Mouse (Mus musculus): ENCODE measurements around the gene Hoxb8. TPM values are rescaled to one million over a fixed set of nuclear protein-coding genes. Genes with fewer than 3 reads are reported as not detected.
A peak's percentile ranks its signal among the peaks of the same experiment; 100 is the strongest.

Hoxb8 gene
- polyA plus RNA-seq, 1 experiment from 2014 or later = 0.63 TPM

DNA sequence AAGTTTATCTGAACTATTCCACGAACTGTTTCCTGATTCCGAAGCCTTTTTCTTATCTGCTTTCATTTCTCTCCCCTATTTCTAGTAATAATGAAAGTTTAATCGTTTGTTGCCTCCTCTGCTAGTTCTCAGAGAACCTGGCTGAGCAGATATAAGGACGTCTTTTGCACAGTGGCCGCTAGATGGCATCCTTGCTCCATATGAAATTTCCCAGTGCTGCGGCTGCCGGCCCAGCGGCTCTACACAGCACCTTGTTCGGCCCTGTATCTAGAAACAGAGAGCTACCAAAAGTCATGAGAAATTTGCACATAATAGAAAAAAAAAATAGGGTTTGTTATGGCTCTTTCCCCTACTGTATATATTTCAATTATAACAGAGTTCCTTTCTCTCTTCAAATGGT lies 2.9 kb upstream of the Hoxb8 start:
- Histone ChIP-seq H3K27ac (replicated peaks; ENCODE audit: low read depth, low read length) (no peak overlapping the region), H3K4me2 (ENCODE audit: low read depth, low read length) (no peak overlapping the region), H3K36me3 (replicated peaks; ENCODE audit: control insufficient read depth, insufficient read depth, low read depth, low read length) (no peaks in the 10 kb centered on the region; the same call in 1 of the 2 replicates), H3K9me3 (replicated peaks; ENCODE audit: control insufficient read depth, low read length) (no peaks in the 10 kb centered on the region), H3K4me1 (ENCODE audit: control insufficient read depth, insufficient read depth, low read length) (no peaks in the 10 kb centered on the region), H3K4me3 (ENCODE audit: low read depth, low read length) (no peak overlapping the region), H3K9ac (replicated peaks; ENCODE audit: low read length) (no peak overlapping the region), H3K27me3 (ENCODE audit: control insufficient read depth, insufficient read depth, low read length) (peaks cover 93% of the 10 kb centered on the region)
- under 1% methylated on average over 9 of the region's 9 CpGs for WGBS
- ATAC-seq (replicated peaks; ENCODE audit: insufficient number of reproducible peaks, low FRiP score, low TSS enrichment, low read depth) = no peak
- peak; percentile 91 for DNase-seq (ENCODE audit: low spot score)

DNA sequence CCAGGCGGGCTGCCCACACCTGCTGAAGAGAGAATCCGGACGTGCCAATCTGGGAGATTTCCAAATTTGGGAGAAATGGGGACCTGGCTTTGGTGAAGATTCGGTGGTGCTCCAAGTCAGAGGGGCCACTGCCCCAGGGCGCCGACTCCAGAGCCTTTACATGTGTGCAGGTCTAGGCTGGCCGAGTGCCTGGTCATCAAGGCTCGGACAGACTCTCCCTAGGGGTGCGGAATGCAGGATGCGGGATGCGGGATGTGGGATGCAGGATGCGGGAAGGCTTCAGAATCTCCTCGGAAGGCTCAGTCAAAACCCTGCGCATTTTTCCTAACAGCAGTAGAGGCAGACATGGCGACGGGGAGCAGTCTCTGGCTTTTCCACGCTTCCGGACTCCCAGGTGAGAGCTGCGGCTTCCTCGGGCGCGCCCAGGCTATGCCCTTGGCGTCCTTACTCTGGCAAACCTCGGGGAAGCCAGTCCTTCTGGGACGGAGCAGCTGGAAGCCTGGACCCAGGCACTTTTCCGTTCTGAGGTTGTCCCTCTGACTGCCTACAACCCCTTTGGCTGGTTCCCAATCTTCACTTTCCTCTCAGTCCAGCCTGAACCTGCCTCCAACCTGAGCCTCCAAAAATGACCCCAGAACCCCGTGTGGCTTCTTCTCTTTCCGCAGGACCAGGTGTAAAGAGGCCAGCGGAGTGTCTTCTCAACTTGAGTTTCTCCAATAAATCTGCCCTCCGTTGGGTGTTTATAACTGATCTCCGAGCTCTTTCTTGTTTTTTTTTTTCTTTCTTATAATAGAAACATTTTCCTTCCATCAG lies 2.1 kb upstream of the Hoxb8 start:
- no peak overlapping the region for H3K4me2 ChIP-seq (ENCODE audit: low read depth, low read length)
- no peaks in the 10 kb centered on the region for H3K4me1 ChIP-seq (ENCODE audit: control insufficient read depth, insufficient read depth, low read length)
- DNase-seq (ENCODE audit: low spot score) (no peak), ATAC-seq (replicated peaks; ENCODE audit: insufficient number of reproducible peaks, low FRiP score, low TSS enrichment, low read depth) (no peak)
- no peak overlapping the region for H3K9ac ChIP-seq (replicated peaks; ENCODE audit: low read length)
- no peaks in the 10 kb centered on the region; the same call in 1 of the 2 replicates for H3K36me3 ChIP-seq (replicated peaks; ENCODE audit: control insufficient read depth, insufficient read depth, low read depth, low read length)
- 2% methylated on average over 31 of the region's 31 CpGs for WGBS
- no peak overlapping the region for H3K4me3 ChIP-seq (ENCODE audit: low read depth, low read length)
- H3K27me3 ChIP-seq (ENCODE audit: control insufficient read depth, insufficient read depth, low read length) = peaks cover 91% of the 10 kb centered on the region
- no peak overlapping the region for H3K27ac ChIP-seq (replicated peaks; ENCODE audit: low read depth, low read length)
- no peaks in the 10 kb centered on the region for H3K9me3 ChIP-seq (replicated peaks; ENCODE audit: control insufficient read depth, low read length)

DNA sequence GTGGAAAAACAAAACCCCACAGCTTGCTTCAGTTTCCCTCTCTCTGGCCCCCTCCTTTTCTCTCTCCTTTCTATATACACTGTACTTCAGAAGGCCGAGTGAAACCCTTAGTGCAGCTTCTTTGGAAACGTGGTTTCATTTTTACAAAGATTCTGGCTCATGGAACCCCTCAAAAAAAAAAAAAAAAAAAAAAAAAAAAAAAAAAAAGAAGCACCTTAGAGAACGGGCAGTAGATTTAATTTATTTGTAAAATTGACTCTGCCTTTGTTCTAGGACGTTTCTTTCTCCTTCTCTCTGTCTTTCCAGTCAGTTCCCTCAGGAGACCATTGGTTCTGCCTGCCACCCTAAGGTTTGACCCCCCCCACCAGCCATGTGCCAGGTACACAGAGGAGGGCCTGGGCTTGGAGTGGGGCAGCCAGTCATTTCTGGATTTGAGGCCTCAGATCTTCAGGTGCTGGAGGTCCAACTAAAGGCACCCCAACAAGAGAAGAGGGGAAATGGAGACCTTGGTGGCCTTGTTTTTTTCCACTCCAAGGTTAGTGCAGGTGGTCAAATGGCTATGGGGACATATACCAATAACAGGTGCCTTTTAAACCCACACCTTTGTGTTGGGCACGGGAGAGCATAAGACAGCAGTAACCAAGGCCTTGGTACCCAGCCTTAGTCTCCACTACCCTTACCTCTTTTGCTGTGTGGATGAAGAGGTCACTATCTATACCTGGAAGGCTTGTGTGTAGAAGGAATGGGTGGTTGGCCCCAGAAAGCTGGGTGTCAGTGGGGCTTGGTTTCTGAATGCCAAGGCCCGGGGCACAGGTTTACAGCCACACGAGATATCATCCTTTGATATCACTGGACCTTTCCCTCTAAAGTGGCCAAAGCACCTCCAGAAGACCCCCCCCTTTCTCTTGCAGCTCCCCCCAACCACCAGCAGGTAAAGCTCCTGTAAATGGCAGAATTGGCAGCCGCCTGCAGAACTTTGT lies 1.0 kb upstream of the Hoxb8 start:
- H3K27me3 ChIP-seq (ENCODE audit: control insufficient read depth, insufficient read depth, low read length) = peaks cover 91% of the 10 kb centered on the region
- no peaks in the 10 kb centered on the region for H3K4me1 ChIP-seq (ENCODE audit: control insufficient read depth, insufficient read depth, low read length)
- 6% methylated on average over 8 of the region's 8 CpGs for WGBS
- H3K4me3 ChIP-seq (ENCODE audit: low read depth, low read length) = no peak overlapping the region
- no peak overlapping the region for H3K9ac ChIP-seq (replicated peaks; ENCODE audit: low read length)
- no peak overlapping the region for H3K27ac ChIP-seq (replicated peaks; ENCODE audit: low read depth, low read length)
- H3K36me3 ChIP-seq (replicated peaks; ENCODE audit: control insufficient read depth, insufficient read depth, low read depth, low read length) = no peaks in the 10 kb centered on the region; the same call in 1 of the 2 replicates
- ATAC-seq (replicated peaks; ENCODE audit: insufficient number of reproducible peaks, low FRiP score, low TSS enrichment, low read depth) = no peak
- no peaks in the 10 kb centered on the region for H3K9me3 ChIP-seq (replicated peaks; ENCODE audit: control insufficient read depth, low read length)
- DNase-seq (ENCODE audit: low spot score) = no peak
- no peak overlapping the region for H3K4me2 ChIP-seq (ENCODE audit: low read depth, low read length)

DNA sequence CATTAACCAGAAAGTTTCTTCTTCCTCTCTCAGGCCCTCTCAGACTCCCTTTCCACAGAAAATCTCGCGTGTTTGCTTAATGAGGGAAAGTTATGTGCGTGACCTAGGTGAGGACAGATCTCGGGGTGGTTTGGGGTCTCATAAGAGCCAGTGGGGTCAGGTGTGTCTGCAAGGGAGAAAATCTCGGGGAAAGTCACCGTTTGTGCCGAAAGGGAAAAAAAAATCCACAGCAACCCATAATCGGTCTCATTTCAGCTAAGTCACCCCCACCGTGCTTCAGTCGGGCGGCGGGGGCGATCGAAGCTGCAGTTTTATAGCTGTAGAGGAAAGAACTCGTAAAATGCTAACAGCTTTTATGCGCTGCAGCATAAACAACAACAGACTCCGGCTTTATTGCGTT lies 309 bp upstream of the Hoxb8 start:
- Histone ChIP-seq H3K4me1 (ENCODE audit: control insufficient read depth, insufficient read depth, low read length) (no peaks in the 10 kb centered on the region), H3K27ac (replicated peaks; ENCODE audit: low read depth, low read length) (no peak overlapping the region), H3K9me3 (replicated peaks; ENCODE audit: control insufficient read depth, low read length) (no peaks in the 10 kb centered on the region), H3K27me3 (ENCODE audit: control insufficient read depth, insufficient read depth, low read length) (peaks cover 91% of the 10 kb centered on the region), H3K4me3 (ENCODE audit: low read depth, low read length) (no peak overlapping the region), H3K9ac (replicated peaks; ENCODE audit: low read length) (no peak overlapping the region; the same call in 1 of the 2 replicates), H3K36me3 (replicated peaks; ENCODE audit: control insufficient read depth, insufficient read depth, low read depth, low read length) (no peaks in the 10 kb centered on the region; the same call in 1 of the 2 replicates), H3K4me2 (ENCODE audit: low read depth, low read length) (no peak overlapping the region)
- DNase-seq (ENCODE audit: low spot score) (no peak), ATAC-seq (replicated peaks; ENCODE audit: insufficient number of reproducible peaks, low FRiP score, low TSS enrichment, low read depth) (no peak)
- 4% methylated on average over 18 of the region's 18 CpGs for WGBS

DNA sequence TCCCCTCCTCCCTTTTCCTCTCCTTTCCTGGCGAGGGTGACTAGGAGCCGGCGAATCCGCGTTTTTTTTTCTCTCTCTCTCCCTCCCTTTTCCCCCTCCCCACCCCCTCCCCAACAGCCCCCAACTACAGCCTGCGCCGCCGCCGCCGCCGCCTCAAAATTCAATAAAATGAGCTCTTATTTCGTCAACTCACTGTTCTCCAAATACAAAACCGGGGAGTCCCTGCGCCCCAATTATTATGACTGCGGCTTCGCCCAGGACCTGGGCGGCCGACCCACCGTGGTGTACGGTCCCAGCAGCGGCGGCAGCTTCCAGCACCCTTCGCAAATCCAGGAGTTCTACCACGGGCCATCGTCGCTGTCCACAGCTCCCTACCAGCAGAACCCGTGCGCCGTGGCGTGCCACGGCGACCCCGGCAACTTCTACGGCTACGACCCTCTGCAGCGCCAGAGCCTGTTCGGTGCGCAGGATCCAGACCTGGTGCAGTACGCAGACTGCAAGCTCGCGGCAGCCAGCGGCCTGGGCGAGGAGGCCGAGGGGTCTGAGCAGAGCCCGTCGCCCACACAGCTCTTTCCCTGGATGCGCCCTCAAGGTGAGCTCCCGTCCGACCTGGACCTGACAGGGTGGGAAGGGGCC lies 1.2 kb downstream of the Hoxb8 start:
- Histone ChIP-seq H3K27me3 (ENCODE audit: control insufficient read depth, insufficient read depth, low read length) (peaks cover 91% of the 10 kb centered on the region), H3K36me3 (replicated peaks; ENCODE audit: control insufficient read depth, insufficient read depth, low read depth, low read length) (no peaks in the 10 kb centered on the region; the same call in 1 of the 2 replicates), H3K4me1 (ENCODE audit: control insufficient read depth, insufficient read depth, low read length) (no peaks in the 10 kb centered on the region), H3K9ac (replicated peaks; ENCODE audit: low read length) (no peak overlapping the region), H3K4me2 (ENCODE audit: low read depth, low read length) (no peak overlapping the region), H3K27ac (replicated peaks; ENCODE audit: low read depth, low read length) (no peak overlapping the region), H3K9me3 (replicated peaks; ENCODE audit: control insufficient read depth, low read length) (no peaks in the 10 kb centered on the region), H3K4me3 (ENCODE audit: low read depth, low read length) (no peak overlapping the region)
- DNase-seq (ENCODE audit: low spot score) (no peak), ATAC-seq (replicated peaks; ENCODE audit: insufficient number of reproducible peaks, low FRiP score, low TSS enrichment, low read depth) (no peak)
- under 1% methylated on average over 49 of the region's 49 CpGs for WGBS

DNA sequence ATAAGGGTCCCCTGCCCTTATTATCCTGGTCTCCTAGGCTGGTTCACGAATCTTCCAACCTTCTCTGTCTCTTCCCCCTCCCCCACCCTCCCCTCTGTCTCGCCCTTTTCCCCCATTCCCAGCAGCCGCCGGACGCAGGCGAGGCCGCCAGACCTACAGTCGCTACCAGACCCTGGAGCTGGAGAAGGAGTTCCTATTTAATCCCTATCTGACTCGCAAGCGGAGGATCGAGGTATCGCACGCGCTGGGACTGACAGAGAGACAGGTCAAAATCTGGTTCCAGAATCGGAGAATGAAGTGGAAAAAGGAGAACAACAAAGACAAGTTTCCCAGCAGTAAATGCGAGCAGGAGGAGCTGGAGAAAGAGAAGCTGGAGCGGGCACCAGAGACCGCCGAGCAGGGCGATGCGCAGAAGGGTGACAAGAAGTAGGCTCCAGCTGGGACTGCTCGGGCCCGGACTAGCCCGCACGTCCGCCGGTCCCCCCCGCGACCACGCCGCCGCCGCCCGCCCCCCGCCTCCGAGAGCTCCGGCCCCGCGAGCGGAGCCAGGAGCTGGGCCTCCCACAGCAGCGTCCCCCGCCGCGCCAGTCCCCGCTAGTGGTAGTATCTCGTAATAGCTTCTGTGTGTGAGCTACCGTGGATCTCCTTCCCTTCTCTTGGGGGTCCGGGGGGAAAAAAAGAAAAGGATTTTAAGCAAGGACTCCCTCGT lies 2.5 kb downstream of the Hoxb8 start:
- Histone ChIP-seq H3K27me3 (ENCODE audit: control insufficient read depth, insufficient read depth, low read length) (peaks cover 91% of the 10 kb centered on the region), H3K27ac (replicated peaks; ENCODE audit: low read depth, low read length) (no peak overlapping the region), H3K36me3 (replicated peaks; ENCODE audit: control insufficient read depth, insufficient read depth, low read depth, low read length) (no peaks in the 10 kb centered on the region; the same call in 1 of the 2 replicates), H3K9ac (replicated peaks; ENCODE audit: low read length) (no peak overlapping the region), H3K4me2 (ENCODE audit: low read depth, low read length) (0 out of 2 replicates have a peak overlapping the region, but pooled peaks have one; percentile 1), H3K4me1 (ENCODE audit: control insufficient read depth, insufficient read depth, low read length) (no peaks in the 10 kb centered on the region), H3K4me3 (ENCODE audit: low read depth, low read length) (no peak overlapping the region), H3K9me3 (replicated peaks; ENCODE audit: control insufficient read depth, low read length) (no peaks in the 10 kb centered on the region)
- ATAC-seq (replicated peaks; ENCODE audit: insufficient number of reproducible peaks, low FRiP score, low TSS enrichment, low read depth) (no peak), DNase-seq (ENCODE audit: low spot score) (peak; percentile 60)
- WGBS = under 1% methylated on average over 49 of the region's 49 CpGs

Data from embryonic facial prominence, embryonic 11.5 days (tissue).